Comparison of ENCODE assay signal across 9 mouse cellular contexts in the genomic region with DNA sequence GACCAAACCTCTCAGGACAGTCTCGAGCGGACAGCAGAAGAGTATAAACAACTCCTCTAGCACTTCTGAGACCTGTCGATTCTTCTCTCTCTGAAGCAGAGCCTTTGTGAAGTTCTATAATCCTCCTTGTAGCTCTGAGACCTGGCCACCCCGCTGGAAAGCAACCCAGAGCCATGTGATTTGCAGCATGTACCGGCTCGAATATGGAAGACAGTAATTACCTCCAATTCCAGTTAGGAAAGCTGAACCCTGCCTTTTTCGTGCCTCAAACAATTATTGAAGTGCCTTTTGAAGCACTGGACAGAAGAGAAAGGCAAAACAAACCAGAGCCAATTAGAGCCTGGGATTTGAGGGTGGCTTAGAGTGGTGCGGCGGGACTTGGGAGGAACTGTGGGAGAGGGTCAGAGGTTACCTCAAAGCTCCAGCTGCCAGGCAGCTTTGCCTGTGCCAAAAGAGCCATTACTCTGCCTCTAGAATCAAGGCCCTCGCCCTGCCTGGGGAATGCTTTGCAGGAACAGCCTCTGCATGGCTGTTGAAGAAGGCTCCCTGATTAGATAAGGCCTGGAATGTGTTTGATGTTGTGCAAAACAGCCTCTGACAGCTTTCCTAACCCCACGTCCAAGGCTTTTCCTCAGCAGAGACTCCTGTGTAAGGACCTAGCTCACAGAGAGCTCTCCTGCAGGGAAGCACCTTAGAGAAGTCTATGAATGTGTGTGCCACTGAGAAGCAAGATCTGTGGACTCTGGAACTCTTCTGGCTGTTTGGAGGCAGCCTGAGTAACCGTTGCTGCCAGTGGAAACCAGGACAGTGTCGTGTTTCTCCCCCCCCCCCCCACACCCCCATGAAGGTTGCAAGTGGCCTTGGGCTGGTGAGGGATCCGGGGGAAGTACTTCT.
A peak's percentile ranks its signal among the peaks of the same experiment; 100 is the strongest.
DNase-seq lines count a peak whose midpoint lies in the region; ATAC-seq lines count a peak whose summit lies in the region.
"Had no signal": no experiment of that assay in that cellular context is flagged by ENCODE, and none has a peak within 500 bp of the region (broad histone marks: within the 10 kb centered on the region; RNA-seq: fewer than 3 reads in every experiment).

No protein-coding gene starts in this region.

- 0 out of 2 replicates have a peak overlapping the region, but pooled peaks have one; percentile 18 for H3K9ac ChIP-seq in embryonic facial prominence, embryonic 11.5 days (replicated peaks; ENCODE audit: low read length)
- H3K9ac ChIP-seq in midbrain, embryonic 13.5 days (replicated peaks), result peak overlapping the region; percentile 14; the same call in 1 of the 2 replicates
- H3K9ac ChIP-seq: liver, embryonic 14.5 days had no signal

- no peak overlapping the region for H3K4me2 ChIP-seq in embryonic facial prominence, embryonic 11.5 days (ENCODE audit: low read depth, low read length)
- no peak overlapping the region for H3K4me2 ChIP-seq in midbrain, embryonic 13.5 days (replicated peaks)

- peak; percentile 83 for DNase-seq in adipocyte (ENCODE audit: low spot score)
- peak; percentile 75 for DNase-seq in embryonic facial prominence, embryonic 11.5 days (ENCODE audit: low spot score)
- DNase-seq in heart, postnatal 36 days, result peak; percentile 59 to 71
- peak; percentile 52 for DNase-seq in limb, embryonic 10.5 days (ENCODE audit: low spot score)
- no peak for DNase-seq in left cerebral cortex, postnatal 36 days (ENCODE audit: low spot score in 2 of 2)
- DNase-seq in thymus, postnatal 36 days, result no peak

- H3K27ac ChIP-seq in embryonic facial prominence, embryonic 11.5 days (replicated peaks; ENCODE audit: low read depth, low read length), result peak overlapping the region; percentile 73
- peak overlapping the region; percentile 81 for H3K27ac ChIP-seq in limb, embryonic 10.5 days
- peak overlapping the region; percentile 78 for H3K27ac ChIP-seq in midbrain, embryonic 13.5 days
- H3K27ac ChIP-seq: liver, embryonic 14.5 days had no signal

- no peaks in the 10 kb centered on the region for H3K36me3 ChIP-seq in embryonic facial prominence, embryonic 11.5 days (replicated peaks; ENCODE audit: control insufficient read depth, insufficient read depth, low read depth, low read length)
- no peaks in the 10 kb centered on the region for H3K36me3 ChIP-seq in limb, embryonic 10.5 days
- H3K36me3 ChIP-seq in midbrain, embryonic 13.5 days, result no peaks in the 10 kb centered on the region

- WGBS in embryonic facial prominence, embryonic 11.5 days, result 16% methylated on average over 14 of the region's 14 CpGs
- 14% methylated on average over 14 of the region's 14 CpGs for WGBS in limb, embryonic 10.5 days
- 9% methylated on average over 14 of the region's 14 CpGs for WGBS in midbrain, embryonic 13.5 days

- intact Hi-C loops in heart, postnatal 36 days (cut with DNase I), result loop anchor here (2.0 kb wide), 1 partner anchor 19 kb away; no protein-coding TSS in a partner anchor
- intact Hi-C loops in left cerebral cortex, postnatal 36 days (cut with DNase I), result no loop called here

- H3K9me3 ChIP-seq in embryonic facial prominence, embryonic 11.5 days (replicated peaks; ENCODE audit: control insufficient read depth, low read length), result no peaks in the 10 kb centered on the region
- no peaks in the 10 kb centered on the region for H3K9me3 ChIP-seq in limb, embryonic 10.5 days (replicated peaks)
- H3K9me3 ChIP-seq in midbrain, embryonic 13.5 days, result peaks cover 3% of the 10 kb centered on the region; the same call in 1 of the 2 replicates

- no peaks in the 10 kb centered on the region for H3K27me3 ChIP-seq in embryonic facial prominence, embryonic 11.5 days (ENCODE audit: control insufficient read depth, insufficient read depth, low read length)
- H3K27me3 ChIP-seq in limb, embryonic 10.5 days (ENCODE audit: low read depth, poor library complexity, severe bottlenecking), result no peaks in the 10 kb centered on the region
- H3K27me3 ChIP-seq in midbrain, embryonic 13.5 days, result no peaks in the 10 kb centered on the region

- peaks cover 4% of the 10 kb centered on the region; the same call in 1 of the 2 replicates for H3K4me1 ChIP-seq in embryonic facial prominence, embryonic 11.5 days (ENCODE audit: control insufficient read depth, insufficient read depth, low read length)
- H3K4me1 ChIP-seq in limb, embryonic 10.5 days, result peaks cover 64% of the 10 kb centered on the region
- H3K4me1 ChIP-seq in midbrain, embryonic 13.5 days (replicated peaks), result peaks cover 26% of the 10 kb centered on the region

- H3K4me3 ChIP-seq in embryonic facial prominence, embryonic 11.5 days (ENCODE audit: low read depth, low read length), result no peak overlapping the region
- no peak overlapping the region for H3K4me3 ChIP-seq in limb, embryonic 10.5 days
- H3K4me3 ChIP-seq in midbrain, embryonic 13.5 days (replicated peaks), result no peak overlapping the region

- ATAC-seq in embryonic facial prominence, embryonic 11.5 days (replicated peaks; ENCODE audit: insufficient number of reproducible peaks, low FRiP score, low TSS enrichment, low read depth), result peak; percentile 75
- peak; percentile 85 for ATAC-seq in midbrain, embryonic 13.5 days
- ATAC-seq in activated CD4-positive, CD25-positive, alpha-beta regulatory T cell, adult 4 months, result no peak

Comparison
In these comparisons a context has a peak if more than half of its experiments do, and no peak if none do; other contexts are left out.
1. DNase-seq: peak in adipocyte (single experiment), embryonic facial prominence, embryonic 11.5 days (single experiment), heart, postnatal 36 days (2 of 2) and limb, embryonic 10.5 days (single experiment); none in left cerebral cortex, postnatal 36 days (0 of 2) and thymus, postnatal 36 days (0 of 2).
2. Peak in every context shown above with its lines, with median percentiles within 50 percentile points of each other: H3K27ac ChIP-seq.